Mouse (Mus musculus): Measurements from ENCODE around the gene Glra3. TPM values are rescaled to one million over a fixed set of nuclear protein-coding genes. Genes with fewer than 3 reads are reported as not detected.

Glra3 gene
- total RNA-seq (2022) = not detected

DNA sequence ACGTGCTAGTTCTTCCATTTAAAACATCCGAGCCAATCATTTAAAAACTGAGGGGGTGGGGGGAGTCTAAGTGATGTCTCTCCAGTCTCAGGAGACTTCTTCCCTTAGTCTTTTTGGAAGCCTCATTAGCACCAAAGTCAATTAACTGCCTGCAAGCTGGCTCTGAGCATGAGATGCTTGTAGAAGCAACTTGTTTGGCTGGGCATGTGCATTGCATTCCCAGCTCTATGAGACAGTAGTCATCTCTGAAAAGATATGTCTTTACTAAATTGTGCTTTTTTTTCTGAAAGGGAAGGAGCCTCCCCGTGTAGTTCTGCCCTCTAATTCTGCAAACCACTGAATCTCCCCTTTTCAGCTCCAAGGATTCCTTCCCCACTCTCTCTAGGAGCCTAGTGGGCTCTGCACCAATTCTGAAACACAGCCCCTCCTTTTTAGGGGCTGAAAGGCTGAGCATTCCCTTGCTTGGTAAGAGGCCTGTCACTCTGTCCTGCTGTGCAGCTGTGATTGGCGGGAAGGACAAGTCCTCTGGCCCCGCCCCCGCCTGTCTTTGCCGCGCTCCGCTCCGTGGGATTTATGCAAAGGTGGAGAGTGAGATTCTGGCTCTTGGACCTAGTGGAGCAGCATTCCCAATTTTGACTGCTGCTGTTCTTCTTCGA, at the start of gene Glra3:
Gene Glra3, plus strand, starts transcription at position 591 of the 656 bp plus-strand sequence.
- no peak for DNase-seq

DNA sequence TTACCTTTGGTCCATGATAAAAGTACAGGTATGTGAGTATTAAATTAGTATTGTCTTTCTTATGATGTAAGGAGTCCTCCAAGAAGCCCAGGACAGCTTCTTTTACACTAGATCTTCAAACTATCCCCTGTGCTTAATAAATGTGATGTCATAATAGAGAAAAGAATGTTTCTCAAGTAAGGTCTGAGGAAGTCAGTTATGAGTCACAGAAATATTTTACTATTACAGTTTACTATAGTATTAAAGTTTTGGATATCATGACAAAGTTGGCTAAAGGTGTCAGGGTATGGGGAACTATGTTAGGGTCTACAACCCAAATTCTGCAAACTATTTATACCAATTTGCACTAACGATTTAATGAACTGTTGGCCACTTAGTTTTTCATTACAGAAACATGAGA, 33.4 kb upstream of the Glra3 start, which contains the start of gene Adam29:
Gene Adam29, minus strand, starts transcription at position 101 of the 400 bp plus-strand sequence.
- no peak for DNase-seq

DNA sequence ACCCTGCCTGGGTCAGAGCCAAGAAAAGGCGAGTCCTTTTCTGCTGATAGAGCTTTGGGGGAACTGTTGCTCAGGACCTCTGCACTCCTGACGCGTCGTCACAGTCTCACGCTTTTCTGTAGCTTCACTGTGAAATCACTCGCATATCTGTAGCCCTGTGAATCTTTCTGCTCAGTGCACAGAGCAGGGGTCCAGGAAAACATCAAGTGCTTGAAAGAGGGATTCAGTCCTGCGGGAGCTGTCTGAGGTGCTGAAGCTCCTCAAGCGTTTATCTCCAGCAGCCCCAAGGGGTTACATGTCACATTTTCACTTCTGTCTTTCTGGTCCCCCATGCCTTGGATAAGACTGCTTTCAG, 243 bp downstream of the Glra3 start:
- DNase-seq = no peak

DNA sequence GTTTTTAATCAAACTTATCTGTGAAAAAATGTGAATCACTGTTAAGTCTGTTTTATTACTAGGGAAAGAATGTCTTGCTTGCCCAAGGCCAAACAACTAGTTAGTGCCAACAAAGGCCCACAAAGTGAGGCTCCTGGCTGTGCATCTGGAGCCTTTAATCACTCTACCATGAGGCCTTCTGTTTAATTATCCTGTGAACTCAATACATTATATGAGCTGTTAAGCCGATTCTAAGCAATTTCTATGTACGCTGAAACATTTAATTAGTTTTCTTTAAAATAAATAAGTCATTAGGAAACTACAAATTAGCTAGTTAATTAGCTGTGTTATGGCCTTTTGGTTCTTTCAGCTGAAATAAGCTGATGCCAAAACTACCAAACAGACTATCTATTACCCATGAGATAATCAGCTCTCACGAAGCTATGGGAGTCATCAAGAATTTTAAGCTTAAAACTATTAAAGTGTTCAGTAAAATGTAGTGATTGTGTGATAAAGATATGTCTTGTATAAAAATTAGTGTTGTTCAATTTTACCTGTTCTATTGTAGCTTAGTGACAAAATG, 24.6 kb downstream of the Glra3 start:
- no peak for DNase-seq

DNA sequence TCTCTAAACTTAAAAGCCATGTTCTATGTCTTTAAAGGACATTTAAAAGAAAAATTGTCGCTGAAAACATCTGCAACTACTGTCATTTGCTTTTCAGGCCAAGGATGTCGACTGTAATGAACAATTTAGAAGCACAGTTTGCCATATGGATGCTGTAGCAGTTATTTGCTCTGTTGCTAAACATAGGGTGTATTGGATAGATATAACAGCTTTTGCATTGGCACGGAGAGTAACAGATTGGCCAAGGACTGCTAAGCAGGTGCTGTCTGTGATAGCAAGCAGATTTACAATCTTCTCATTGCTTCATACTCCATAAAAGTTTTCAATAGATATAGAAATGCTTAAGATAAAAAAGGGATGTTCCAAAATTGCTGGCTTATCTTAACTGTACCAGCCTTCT, 57.6 kb downstream of the Glra3 start:
- DNase-seq = no peak

DNA sequence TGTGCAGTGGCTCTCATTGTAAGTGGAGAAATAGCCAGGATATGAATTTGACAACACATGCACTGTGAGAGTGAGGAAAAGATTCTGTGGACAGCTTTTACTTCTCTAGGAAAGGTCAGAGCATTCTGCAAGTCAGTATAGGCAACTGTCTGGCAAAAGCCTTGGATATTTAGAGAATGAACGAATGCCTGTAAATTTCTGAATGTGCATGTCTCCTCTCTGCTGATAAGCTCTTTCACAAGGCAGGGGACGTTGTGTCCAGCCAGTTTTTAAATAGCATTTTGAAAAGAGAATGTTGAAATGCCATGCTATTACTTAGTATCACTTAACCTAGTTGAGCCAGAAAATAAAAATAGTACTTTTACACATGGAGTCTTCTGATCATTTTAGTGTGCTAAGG, 114.1 kb downstream of the Glra3 start:
- no peak for DNase-seq

DNA sequence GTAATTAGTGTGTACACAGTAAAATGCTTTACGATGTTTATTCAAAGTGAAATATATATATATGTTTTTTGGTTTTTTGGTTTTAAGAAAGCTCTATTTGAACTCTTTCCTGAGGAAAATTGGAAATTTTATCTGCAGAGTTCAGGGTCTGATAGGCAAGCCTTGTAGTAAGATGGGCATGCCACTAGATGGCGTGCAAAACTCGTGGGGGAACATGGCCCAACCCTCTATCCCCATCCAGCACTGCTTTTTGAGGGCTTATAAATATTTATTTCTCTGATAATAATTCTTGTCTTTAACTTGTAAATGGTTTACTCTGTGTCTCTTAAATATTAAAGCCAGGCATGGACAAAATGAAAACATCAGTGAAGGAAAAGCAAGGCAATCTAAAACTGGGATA, 122.8 kb downstream of the Glra3 start:
- DNase-seq = no peak

DNA sequence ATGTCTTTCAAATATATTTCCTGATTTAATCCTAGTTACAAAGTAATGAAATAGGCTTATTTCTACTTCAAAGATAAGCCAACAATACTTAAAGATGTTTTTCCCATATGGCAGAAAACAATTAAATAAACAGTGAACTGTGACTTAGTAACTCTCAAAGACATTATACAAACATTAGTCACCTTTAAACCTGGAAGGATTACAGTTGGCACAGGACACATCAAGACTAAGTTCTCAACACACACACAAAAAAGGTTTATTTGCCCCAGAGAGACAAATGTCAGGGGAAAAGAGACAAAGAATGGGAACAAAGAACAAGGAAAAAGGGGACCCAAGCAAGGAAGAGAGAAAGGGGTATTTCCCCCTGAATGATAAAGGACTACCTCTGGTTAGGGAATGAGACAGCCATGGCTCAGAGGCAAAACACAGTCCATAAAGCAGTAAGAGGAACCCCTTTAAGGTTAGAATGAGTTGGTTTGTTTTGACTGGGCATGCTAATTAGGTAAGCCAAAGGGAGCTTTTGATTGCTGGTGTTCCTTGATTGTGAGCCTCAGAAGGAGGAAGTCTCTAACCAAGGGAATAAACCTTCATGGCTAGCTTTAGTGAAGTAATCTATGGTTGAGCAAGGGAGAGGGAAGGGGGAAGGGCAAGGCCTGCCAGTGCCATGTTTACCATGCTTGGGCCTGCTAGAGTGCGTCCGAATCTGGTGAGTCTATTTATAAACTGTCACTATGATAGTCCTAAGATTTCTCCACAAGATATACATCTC, 130.4 kb downstream of the Glra3 start:
- no peak for DNase-seq

DNA sequence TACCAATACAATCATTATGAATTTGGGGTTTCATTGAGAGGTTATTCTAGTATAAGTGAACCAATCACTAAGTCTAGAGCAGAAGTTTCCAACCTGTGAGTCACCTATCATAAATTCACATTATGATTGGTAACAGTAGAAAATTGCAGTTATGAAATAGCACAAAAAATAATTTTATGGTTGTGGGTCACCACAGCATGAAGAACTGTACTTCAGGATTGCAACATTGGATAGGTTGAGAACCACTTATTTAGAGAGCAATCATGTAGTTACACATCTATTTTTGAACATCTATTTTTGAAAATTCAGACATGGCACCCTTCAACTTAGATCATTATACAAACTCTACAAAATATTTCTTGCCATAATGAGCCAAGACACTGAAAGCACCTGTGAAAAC, 143.4 kb downstream of the Glra3 start:
- no peak for DNase-seq

DNA sequence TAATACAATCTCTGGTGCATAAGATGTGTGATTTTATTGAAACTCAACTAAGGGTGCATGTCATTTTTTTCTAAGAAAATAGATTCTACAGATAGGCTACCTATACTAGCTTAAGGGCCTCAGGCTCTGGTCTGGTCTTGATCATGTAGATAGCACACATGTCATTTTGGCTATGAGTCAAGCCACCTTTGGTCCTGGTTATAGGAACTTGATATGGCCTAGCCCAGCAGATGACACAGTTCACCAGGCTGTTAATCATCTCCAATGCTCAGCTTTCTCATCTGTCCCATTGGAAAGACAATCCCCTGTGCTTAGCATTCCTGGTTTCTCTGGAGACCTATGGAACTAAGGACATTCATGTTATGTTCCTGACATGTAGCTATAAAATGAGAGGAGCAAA, 154.1 kb downstream of the Glra3 start:
- no peak for DNase-seq

DNA sequence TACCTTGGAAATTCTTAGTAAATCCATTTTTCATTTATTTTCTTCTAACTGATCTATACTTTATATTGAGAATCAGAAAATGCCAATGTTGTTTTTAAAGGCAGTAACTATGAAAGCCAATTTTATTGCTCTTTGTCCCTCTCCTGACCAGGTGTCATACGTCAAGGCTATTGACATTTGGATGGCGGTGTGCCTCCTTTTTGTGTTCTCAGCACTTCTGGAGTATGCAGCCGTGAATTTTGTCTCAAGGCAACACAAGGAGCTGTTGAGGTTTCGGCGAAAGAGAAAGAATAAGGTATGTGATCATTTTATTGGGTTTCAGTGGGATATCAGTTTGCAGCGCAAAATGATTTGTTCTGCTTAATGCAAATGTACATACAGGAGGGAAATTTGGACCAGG, 170.0 kb downstream of the Glra3 start:
- no peak for DNase-seq

DNA sequence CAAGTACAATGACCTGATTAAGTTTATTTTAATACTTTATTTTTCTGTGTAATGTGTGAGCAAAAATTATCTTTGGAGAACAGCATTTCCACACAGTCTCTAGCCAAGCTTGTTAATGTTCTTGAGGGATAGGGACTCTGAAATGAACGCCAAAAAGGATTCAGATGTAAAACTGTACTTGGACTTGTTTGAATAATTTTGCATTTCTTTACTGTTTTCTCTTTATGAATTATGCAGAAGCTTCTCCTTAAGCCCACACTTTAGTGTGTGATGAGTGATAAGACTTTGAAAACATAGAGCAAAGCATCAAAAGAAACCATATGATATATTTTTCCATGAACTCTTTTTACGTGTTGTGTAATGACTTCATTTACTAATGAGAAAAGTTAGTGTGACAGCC, 189.1 kb downstream of the Glra3 start:
- no peak for DNase-seq

DNA sequence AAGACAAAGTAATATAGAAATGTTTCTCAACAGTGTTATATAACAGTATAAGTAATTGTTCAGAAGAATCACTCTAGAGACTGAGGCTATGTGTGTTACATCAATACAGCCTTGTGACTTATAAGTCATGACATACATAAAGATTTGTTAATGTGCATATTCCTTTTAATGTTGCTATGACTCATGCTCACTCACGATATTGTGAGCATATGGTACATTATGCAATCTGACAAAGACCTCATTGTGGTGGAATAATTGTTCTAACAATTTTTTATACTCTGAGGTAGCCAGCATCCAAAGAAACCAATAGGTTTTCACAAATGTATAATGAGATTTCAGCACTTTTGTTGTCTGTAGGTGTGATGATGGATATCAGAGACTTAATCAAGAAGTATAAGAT, 210.4 kb downstream of the Glra3 start:
- DNase-seq = no peak

DNA sequence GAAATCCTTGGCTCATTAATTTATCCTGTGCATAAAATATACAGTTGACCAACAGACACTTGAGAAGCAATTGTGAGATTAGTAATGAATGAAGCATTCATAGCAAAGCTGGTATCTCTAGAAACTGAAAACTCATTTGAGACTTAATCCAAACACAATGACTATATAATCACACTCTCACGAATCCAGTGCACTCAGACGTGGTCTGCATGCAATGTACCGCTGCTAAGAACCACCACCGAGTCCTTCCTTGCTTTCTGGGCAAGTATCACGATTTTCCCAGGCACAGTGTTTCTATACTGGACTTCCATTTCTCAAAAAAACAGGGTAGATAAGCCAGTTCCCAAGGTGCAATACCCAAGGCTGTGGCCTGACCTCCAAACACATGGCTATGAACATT, 211.3 kb downstream of the Glra3 start:
- no peak for DNase-seq

DNA sequence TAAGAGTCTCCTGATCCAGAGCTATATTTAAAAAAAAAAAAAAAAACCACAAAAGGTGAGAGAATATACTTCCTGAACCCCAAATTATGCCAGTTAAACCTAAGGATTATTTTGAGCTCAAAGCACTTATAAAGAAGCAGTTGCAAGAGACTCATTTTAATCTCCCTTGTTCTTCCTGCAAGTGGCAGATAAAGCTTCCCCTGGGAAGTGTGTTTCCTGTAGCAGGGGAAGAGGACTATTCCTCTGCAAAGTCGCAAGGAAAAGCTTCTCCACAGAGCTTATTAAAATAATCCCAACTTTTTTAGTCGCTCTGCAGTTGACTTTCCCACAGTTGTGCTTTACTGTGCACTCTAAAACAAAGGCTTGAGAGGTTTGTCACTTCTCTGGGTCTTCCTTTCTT, 218.7 kb downstream of the Glra3 start:
- DNase-seq = no peak

Other genes with a start within 250 kb of the Glra3 start
- not detected for gene Adam29, start 33.5 kb upstream of the Glra3 start, total RNA-seq (2022)